Mouse (Mus musculus) heart, adult 2 months (tissue): ENCODE results near the gene Hoxa4.

Experiments
- CTCF ChIP-seq: fragments of 200-600 bp; IDR thresholded peaks from 2 replicates; pipeline ENCODE4 v1.8.1; 2022; ENCODE audit warnings: antibody characterized with exemption, mild to moderate bottlenecking, moderate library complexity
- EP300 ChIP-seq: fragments of 200-500 bp; IDR thresholded peaks from 2 replicates; pipeline ENCODE4 v1.6.1; 2011; ENCODE audit warnings: low read depth, low read length, control low read depth; ENCODE audit not compliant: insufficient read depth

- TF ChIP-seq CTCF (no peak), EP300 (no peak)
Observed at GRCm38 (mm10) chr6:52155471-52155870, 36.1 kb downstream of the Hoxa4 start.
